Mouse (Mus musculus) forelimb bud, embryonic 11.5 days (tissue): ENCODE measurements around the gene Olfr1443.
"Not testable (repeated sequence)": the region's sequence is repeated elsewhere in the genome, so short reads cannot be mapped to it uniquely, and the experiment has no call there.

Experiments
- DNase-seq: peaks from one replicate; pipeline ENCODE4 v3.0.0-alpha.2; 2012; ENCODE audit warnings: low read depth, low spot score

Gene Olfr1443

GRCm38 (mm10) chr19:12677812-12678211, at the start of gene Olfr1443:
Gene Olfr1443, plus strand, starts transcription at chr19:12678112.
- no peak for DNase-seq

GRCm38 (mm10) chr19:12633176-12633575, 44.7 kb upstream of the Olfr1443 start, which contains the start of gene Glyat:
Gene Glyat, plus strand, starts transcription at chr19:12633308.
- DNase-seq: no peak

GRCm38 (mm10) chr19:12634259-12634658, 43.7 kb upstream of the Olfr1443 start:
- DNase-seq: no peak

- DNase-seq: no peak
Measured at GRCm38 (mm10) chr19:12634963-12635362, 42.9 kb upstream of the Olfr1443 start.

- DNase-seq: no peak
Measured at GRCm38 (mm10) chr19:12636863-12637262, 41.0 kb upstream of the Olfr1443 start.

- DNase-seq: no peak
Measured at GRCm38 (mm10) chr19:12638049-12638448, 39.9 kb upstream of the Olfr1443 start.

GRCm38 (mm10) chr19:12649511-12649910, 28.4 kb upstream of the Olfr1443 start:
- no peak for DNase-seq

- no peak for DNase-seq
Measured at GRCm38 (mm10) chr19:12666156-12666555, 11.8 kb upstream of the Olfr1443 start.

GRCm38 (mm10) chr19:12668601-12669000, 9.3 kb upstream of the Olfr1443 start:
- DNase-seq: not testable (repeated sequence)

- no peak for DNase-seq
Measured at GRCm38 (mm10) chr19:12670139-12670538, 7.8 kb upstream of the Olfr1443 start, which contains the start of gene Olfr1442. Gene Olfr1442, plus strand, starts transcription at chr19:12670439.

GRCm38 (mm10) chr19:12671051-12671450, 6.9 kb upstream of the Olfr1443 start:
- no peak for DNase-seq

GRCm38 (mm10) chr19:12684638-12685037, 6.7 kb downstream of the Olfr1443 start:
- DNase-seq: no peak

- no peak for DNase-seq
Measured at GRCm38 (mm10) chr19:12685231-12685630, 7.3 kb downstream of the Olfr1443 start.

GRCm38 (mm10) chr19:12695590-12695989, 17.7 kb downstream of the Olfr1443 start, which contains the start of gene Keg1:
Gene Keg1, plus strand, starts transcription at chr19:12695786.
- DNase-seq: no peak

GRCm38 (mm10) chr19:12696221-12696620, 18.3 kb downstream of the Olfr1443 start:
- DNase-seq: no peak

GRCm38 (mm10) chr19:12708458-12708857, 30.5 kb downstream of the Olfr1443 start:
- no peak for DNase-seq

GRCm38 (mm10) chr19:12708986-12709385, 31.1 kb downstream of the Olfr1443 start:
- no peak for DNase-seq

- DNase-seq: no peak
Measured at GRCm38 (mm10) chr19:12719189-12719588, 41.3 kb downstream of the Olfr1443 start.

GRCm38 (mm10) chr19:12720463-12720862, 42.6 kb downstream of the Olfr1443 start:
- DNase-seq: no peak

GRCm38 (mm10) chr19:12720919-12721318, 43.0 kb downstream of the Olfr1443 start:
- not testable (repeated sequence) for DNase-seq

- DNase-seq: not testable (repeated sequence)
Measured at GRCm38 (mm10) chr19:12721596-12721995, 43.7 kb downstream of the Olfr1443 start.

- DNase-seq: no peak
Measured at GRCm38 (mm10) chr19:12722308-12722707, 44.4 kb downstream of the Olfr1443 start.

- no peak for DNase-seq
Measured at GRCm38 (mm10) chr19:12725851-12726250, 47.9 kb downstream of the Olfr1443 start.

GRCm38 (mm10) chr19:12731036-12731435, 53.1 kb downstream of the Olfr1443 start:
- no peak for DNase-seq
